Mouse (Mus musculus) skeletal muscle tissue, adult 2 months (tissue): ENCODE measurements at regions not wholly inside any gene's neighbourhood (a gene's known extent, or its start where the extent isn't known, plus 50 kb on each side); places are given as distances from the start of the nearest gene placed in this dataset.
A peak's percentile ranks its signal among the peaks of the same experiment; 100 is the strongest.

ENCODE experiments used
- DNase-seq: peaks from one replicate; pipeline ENCODE4 v3.0.0-alpha.2; 2012; ENCODE audit warnings: low read depth, low spot score

DNA sequence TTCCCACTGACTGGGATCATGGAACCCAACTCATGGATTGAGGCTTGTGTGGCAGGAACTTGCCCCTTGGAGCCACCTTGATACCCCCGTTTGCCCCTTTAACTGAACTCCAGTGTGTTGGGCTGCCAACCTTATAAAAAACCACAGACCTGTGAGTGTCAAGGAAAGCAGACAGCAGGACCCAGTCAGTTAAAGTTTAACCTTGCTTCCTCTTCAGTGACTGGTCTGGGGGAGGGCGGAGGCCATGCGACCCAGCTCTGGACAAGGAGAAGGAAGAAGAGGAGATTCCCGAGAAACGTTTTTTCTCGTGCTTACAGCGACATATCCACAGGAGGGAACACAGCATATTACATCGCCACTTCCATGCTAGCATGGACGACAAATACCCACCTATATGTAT is 281.9 kb upstream of the Zfp64 start:
- no peak for DNase-seq

DNA sequence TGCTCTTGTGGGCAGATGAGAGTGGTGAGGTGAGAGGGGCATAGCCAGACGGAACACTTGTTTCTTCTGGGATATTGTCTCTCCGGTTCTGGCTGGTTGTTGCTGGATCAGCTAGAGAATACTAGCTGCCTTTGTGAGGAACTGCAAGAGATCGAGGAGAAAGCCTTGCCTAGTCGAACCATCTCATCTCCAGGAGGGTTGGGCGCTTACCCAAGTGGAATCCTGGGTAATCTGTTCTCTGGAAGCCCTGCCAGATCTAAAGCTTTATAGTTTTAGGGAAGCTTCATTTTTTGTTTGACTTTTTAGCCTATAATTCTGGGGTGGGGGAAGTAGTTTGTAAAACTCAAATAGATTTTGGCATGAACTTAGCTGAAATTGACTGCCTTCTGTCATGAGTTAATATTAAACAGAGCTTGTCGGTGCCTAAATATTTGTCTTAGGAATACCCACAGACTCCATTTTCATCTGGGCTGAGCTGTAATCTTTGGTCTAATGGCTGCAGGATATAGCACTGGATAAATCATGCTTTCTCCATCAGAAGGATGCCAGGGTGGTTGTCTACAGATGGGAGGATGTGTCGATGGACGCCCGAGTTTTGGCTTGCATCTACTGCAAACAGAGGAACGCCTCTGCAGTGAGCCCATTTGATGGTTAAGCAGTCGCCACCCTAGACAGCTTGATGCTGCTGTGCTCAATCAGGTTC is 279.1 kb upstream of the Zfp64 start:
- DNase-seq: no peak

DNA sequence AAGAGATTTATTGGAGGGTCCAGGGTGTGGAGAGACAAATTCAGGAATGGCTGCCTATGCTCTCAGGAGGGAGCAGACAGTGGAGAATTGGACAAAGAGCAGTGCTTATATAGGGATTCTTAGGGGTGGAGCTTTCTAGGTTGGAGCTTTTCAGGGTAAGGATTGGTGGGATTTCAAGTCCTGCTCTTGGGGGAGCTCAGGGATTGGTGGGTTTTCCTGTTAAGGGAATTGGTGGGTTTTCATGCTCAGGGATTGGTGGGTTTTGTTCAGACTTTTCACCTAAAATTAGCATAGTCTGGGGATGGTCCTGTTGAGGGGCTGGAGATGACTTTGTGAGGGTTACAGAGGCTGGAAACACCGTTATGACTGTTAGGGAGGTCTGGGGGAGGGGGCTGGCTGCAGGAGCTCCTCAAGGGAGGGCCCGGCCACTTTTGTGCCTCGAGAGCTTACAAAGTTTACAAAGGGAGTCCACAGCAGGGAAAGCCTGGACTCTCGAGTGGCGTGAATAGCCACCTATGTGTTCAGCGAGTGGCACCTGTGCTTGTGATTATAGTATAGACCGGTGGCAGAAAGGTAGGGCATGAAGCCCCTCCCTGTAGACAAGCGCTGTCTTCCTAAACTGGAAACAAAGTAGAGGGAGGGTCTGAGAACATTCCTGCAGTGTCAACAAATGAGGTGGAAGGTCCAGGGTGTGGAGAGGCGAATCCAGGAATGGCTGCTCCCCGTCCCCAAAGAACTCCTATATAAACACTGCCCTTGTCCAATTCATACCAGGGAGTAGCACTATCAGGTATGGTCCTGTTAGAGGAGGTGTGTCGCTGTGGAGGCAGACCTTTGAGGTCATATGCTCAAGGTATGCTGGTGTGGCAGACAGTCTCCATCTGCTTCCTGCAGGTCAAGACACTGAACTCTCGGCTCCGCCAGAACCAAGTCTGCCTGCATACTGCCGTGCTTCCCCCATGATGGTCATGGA is 278.1 kb upstream of the Zfp64 start:
- DNase-seq: no peak

DNA sequence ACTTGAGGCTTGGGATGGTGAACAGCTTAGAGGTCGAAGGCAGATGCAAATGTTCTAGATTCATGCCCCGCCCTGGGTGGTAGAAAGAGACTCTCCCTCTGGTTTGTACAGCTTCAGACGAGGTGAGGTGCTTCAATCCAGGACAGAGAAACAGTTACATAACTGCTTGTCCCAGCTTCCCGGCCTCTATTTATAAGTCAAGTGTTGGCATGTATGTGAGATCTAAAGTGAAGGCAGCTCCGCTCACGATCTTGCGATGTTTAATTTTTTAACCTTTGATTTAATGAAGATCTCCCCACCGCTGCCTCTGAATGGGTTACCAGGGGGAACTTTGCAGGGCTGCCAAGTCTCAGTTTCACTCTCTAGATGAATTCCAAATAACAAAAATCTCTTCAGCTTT is 266.9 kb upstream of the Zfp64 start:
- no peak for DNase-seq

DNA sequence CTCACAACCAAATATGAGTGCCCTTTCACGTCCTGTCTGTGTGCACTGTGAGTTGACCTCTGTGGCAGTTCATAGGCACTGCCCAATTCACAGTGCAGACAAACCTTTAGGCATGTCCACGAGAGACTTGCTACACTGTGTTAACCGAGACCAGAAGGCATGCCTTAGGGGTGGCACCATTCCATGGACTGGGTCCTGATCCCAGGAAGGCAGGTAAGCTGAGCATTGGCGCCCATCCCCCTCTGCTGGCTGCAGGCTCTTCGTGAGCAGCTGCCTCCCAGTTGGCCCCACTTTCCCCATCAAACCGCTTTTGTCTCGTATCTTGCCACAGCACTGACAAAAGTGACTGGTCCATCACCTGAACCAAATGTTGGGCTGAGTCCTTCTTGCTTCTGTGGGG is 265.8 kb upstream of the Zfp64 start:
- no peak for DNase-seq

DNA sequence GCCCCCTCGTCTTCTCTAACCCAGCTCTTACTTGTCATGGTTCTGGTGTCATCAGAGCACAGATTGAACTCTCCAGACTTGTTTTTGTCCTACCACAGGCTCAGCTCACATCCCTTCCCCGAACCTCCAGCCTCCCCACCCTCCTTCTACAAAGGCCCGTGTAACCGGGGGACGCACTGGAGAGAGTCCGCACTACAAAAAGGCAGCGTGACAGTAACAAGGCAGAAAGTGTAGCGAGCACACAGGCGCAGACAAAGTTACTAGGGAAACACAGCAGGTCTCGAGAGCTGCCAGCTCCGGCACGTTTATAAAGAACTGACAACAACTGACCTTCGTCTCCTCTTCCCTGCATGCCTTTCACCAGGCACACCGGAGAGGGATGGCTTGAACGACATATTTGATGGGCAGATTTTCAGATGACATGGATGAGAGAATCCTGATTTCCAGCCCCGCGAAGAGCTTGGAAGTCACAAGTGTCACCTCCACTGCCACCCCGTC is 260.2 kb upstream of the Zfp64 start:
- no peak for DNase-seq

DNA sequence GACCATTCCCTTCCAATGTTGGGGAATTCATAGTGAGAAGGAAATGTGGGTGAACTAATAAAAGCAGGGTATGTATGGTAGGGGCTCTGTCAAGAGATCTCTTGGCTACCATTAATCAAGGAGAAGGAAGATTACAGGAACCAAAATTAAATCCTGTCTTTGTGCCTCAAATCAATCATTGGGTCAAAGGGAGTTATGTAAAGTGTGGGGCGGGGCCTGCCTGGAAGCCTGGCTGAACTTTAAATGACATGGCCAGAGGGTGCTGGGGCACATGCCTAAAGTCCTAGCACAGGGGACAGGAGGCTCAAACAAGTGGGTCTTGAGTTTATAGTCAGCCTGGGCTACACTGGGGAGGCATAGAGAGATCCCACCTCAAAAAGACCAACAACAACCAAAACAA is 259.0 kb upstream of the Zfp64 start:
- no peak for DNase-seq

DNA sequence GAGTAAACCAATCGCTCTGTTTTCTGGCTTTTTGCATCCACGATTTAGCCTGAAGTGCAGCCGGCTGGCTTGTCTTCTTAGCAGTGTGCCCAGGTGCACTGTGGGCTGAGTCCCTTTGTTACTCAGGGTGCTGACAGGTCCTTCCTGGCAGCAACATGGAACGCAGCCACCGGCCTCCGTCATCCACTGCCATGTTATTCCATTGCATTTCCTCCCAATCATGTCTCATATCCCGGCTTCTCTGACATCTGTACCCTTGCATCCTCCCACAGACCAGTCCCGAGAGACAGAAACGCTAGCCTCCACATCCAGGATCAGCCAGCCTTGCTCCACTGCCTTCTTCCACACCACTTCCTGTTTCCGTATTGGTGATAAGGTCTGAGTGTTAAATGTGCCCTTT is 257.9 kb upstream of the Zfp64 start:
- DNase-seq: no peak

DNA sequence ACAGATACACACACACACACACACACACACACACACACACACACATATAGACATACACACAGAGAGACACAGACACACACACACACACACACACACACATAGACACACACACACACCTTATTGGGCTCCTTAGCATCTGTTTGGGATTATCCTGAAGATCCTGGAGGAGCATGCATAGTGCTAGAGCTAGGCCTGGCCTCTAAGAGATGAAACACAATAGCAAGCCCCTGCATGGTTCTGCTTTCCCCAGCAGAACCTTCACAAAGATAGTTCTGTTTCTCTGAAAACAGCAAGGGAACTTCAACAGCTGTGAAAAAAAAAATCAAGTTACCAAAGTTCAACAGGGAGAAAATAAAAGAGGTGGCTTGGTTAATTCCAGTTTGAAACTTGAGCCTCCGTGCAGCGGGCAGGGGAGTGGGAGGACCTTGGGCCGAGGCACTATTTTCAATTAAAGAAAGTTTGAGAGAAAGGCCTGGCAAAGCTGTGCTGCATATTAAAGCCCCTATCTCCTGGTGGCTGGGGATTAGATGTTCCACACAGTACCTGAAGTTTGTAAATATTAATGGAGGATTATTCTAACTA is 257.4 kb upstream of the Zfp64 start:
- no peak for DNase-seq

DNA sequence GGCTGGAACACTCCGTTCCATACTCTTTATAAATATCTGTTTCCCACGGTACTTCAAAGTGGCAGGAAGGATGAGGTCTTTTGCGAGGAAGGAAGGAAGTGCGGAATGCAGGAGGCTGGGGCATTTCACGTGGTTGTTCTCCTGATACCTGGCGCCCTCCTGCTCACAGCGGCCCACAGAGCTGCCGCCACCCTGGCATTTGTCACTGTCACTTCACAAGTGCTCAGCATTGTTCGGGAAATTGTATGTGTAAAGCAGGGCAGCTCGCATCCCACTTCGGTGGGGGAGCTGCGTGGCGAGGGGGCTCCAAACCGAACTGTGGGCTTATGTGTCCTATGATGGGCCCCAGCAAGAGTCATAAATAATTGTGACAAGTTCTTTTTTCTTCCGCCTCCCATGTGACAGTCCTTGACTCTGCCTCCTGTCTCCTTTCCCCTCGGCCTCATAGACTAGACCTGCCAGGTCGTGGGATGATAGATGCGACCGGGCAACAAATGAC is 248.9 kb upstream of the Zfp64 start:
- DNase-seq: peak; percentile 12

DNA sequence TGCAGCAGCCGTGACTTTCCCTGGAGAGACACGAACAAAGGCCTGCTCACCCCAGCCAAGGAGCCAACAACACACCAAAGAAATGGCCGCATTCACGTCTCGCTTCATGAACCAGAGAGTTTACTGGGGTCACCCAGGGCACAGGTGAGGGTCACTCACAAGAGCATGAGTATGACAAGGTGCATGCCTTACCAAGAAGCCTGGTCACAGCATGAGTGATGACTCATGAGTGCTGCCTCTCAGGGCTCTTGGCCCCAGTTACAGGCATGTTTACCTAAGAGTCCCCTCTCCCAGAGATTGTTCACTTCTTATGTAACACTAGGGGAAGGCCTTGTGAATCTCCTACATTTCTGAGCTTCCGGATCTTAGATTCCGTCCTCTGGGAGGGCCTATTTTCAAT is 236.6 kb upstream of the Zfp64 start:
- DNase-seq: no peak

DNA sequence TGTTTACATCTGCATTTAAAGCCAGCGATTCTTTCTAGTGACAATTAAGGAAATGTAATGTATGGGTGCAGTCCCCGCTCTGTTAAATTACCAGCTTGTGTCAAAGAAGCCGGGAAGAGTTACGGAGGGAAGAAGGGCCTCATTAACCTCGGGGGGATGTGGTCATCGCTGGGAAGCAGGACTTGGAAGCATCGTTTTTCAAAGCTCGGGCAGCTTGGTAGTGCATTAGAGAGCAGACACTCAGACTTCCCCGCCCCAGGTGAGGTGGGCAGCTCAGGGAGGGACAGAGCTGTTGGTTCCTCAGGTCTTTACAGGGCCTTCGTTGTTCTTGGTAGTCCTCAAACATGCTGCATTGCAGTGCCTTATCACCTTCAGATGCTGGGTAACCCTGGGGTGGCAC is 236.1 kb upstream of the Zfp64 start:
- no peak for DNase-seq

DNA sequence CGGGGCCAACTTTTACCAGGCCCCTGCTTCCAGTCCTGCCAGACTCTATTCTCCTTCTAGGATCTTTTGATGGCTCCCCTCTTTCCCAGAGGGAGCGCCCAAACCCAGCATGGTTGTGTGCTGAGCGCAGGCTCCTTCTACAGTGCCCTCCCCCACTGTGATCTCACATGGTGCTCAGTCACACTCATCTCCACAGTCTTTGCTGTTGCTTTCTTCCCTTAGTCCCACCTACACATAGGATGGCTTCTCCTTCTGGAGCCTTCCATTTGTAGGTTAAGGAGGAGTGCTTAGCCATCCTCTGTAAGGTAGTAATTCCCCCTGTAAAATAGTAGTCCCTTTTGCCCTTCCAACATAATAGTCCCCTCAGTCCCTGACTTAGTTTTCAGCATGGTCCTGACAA is 222.2 kb upstream of the Zfp64 start:
- no peak for DNase-seq

DNA sequence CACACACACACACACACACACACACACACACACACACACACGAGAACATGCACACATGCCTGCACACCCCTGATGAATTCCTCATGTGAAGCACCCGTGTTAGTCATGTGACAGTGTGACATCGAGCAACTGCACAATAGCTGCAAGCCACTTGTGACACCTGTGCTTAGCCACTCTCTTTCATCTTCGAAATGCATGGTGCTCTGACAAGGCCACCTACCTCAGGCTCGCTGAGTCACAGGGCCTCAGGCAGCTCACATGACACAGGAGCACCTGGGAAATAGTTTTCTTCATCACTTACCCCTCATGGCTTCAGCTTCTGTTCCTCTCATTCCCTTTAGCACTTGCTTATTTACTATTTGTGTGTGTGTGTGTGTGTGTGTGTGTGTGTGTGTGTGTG is 213.4 kb upstream of the Zfp64 start:
- no peak for DNase-seq

DNA sequence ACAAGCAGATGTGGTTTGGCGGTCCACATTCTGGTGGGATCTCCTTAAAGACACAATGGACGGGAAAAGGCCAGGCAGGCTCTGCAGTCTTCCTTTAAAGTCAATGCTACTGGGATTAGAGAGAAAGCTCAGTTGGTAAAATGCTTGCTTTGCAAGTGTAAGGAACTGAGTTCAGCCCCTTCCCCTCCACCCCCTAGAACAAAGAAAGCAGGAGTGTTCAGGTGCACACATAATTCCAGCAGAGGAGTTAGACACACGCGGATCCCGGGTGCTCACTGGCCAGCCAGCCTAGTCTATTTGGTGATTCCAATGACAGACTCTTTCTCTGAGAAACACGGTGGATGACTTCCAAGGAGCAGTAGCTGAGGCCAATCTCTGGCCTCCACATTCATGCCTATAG is 213.0 kb upstream of the Zfp64 start:
- no peak for DNase-seq

DNA sequence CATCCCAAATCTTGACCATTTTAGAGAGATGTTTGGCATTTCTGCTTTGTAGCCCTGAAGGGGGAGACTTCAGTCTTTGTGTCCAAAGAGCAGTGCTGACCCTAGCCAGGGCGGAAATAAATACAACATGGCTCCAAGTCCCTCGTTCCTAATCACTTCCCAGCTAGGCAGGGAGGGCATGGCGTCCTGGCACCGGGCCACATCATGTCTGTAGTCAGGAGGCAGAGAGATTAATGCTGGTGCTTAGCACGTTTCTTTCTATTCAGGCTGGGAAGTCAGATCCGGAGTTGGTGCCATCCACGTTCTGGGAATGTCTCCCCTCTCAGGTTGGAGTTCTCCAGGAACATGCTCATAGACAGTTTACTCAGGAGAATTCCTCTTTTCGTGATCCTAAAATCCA is 206.3 kb upstream of the Zfp64 start:
- no peak for DNase-seq

DNA sequence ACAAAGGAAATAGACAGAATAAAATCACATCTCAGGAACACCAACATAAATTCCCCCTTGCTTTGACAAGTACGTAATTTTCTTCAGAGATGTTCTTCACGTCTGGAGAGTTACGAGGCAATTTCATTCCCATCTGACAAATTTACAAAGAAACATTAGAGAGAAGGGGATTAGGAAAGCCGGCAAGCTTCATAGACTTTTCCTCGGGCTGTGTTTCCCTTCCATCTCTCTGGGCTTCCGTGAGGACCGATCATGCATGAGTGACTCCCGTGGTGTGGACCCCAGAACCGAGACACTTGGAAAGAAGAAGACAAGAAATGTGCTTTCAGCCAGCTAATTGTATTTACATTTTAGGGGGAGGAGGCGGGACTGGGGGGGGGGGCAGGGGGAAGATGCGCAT is 203.4 kb upstream of the Zfp64 start:
- DNase-seq: no peak

DNA sequence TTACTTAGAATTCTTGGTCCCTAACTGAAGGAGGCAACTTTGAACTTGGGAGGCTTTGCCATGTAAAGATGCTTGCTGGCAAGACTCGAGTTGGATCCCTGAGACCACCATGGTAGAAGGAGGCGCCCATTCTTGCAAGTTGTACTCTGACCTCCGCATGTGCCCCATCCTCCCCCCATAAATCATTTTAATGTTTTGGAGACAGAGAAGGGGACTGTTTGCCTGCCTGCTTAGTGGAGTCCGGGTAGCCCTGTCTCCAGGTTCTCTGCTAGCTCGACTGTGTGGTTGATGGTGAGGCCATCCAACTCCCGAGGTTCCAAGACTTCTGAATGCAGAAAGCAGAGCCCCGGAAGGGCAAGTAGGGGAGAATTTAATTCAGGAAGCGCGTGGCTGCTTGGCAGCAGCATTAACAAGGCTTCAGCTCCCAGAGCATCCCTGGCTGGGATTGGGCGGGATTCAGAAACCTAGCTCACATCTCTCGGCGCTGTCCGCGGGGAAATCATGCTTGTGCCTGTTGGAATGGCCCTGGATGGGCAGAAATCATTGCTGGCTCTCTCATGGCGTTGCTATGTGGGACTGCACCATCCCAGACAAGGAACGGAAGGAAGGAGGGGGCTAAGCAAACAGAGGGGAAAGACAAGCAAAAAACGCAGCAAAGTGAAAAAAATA is 202.8 kb upstream of the Zfp64 start:
- DNase-seq: no peak

DNA sequence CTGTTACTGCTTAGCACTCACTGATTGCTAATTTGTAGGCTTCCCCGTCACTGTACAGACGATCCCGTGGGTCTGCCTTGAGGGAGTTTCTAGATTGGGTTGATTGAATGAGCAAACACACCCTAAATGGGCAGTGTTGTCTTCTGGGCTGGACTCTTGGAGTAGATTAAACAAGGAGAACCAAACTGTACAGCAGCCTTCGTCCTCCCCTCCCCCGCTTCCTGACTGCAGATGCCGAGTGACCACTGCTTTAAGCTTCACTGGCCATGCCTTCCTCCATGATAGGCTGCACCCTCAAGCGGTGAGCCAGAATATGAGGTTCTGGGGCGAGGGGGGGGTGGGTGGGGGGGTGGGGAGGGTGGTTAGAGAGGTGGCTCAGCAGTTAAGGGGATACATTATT is 201.5 kb upstream of the Zfp64 start:
- no peak for DNase-seq

DNA sequence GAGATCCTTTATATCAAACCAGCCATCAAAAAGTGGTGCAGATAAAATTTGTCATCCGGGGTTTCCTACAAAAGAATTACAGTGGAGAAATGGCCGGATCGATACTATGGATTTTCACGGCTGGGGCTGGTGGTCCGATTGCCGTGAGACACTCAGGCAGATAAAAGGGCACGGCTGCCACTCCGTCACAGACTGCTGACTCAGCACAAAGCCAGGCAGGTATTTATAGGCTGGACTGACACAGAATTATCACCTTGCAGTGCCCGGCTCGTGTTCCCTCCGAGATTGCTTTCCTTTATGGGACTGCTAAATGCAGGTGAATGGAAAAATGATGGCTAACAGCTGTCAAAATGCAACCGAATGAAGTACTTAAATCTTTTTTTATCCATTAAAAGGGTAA is 199.5 kb upstream of the Zfp64 start:
- no peak for DNase-seq

DNA sequence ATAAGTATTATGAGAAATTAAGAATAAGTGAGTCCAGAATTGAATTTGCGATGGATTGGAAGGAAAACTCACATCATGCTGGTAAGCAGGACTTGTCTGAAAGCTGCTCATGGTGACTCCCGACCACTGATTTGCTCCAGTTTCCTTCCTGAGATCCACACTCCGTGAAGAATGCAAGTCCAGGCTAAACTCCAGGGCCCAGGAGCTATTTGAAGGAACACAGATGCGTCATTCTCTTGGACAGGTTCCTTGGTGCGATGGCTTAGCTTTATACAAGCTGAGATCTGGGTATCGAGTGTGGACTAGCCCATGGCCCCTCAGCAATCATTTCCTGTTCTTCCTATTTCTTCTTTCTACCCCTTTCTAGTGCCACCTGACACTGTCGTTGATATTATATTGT is 192.3 kb upstream of the Zfp64 start:
- no peak for DNase-seq

DNA sequence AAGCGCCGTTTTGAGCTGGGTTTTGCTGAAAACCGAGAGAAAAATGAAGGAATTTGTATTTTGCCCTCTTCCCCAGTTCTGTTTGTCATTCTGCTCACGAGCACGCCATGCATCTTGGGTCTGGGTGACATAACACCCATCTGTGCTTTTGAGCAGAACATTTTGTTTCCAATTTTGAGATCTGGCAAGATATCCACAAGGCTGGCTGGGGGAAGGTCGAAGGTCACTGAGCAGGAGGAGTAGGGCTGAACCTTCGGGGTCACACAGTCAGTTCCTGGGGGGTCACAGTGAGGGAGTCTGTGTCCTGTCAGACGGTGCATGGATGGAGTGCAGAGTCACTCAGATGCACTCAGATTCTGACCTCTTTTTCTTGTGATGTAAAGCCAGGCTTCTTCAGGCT is 186.8 kb upstream of the Zfp64 start:
- DNase-seq: no peak
